Mouse (Mus musculus) midbrain, embryonic 12.5 days (tissue): ENCODE measurements around the gene Zfp839. TPM values are rescaled to one million over a fixed set of nuclear protein-coding genes. Genes with fewer than 3 reads are reported as not detected.

ENCODE experiments used
- ATAC-seq: fragments of 200-750 bp; cut with Nextera tagmentation; 2 replicates; pipeline ENCODE4 v1.8.0; 2017; ENCODE audit warnings: low read depth, moderate TSS enrichment, moderate library complexity; ENCODE audit not compliant: low FRiP score
- H3K27ac ChIP-seq: fragments of 300-500 bp; sonication (generic); replicated peaks from 2 replicates; pipeline ENCODE4 v1.5.1; 2016; ENCODE audit warnings: mild to moderate bottlenecking
- H3K27me3 ChIP-seq: fragments of 300-500 bp; sonication (generic); 2 replicates; pipeline ENCODE4 v1.6.1; 2016; ENCODE audit warnings: mild to moderate bottlenecking
- H3K36me3 ChIP-seq: fragments of 300-500 bp; sonication (generic); 2 replicates; pipeline ENCODE4 v1.6.1; 2016
- H3K4me1 ChIP-seq: fragments of 300-500 bp; sonication (generic); 2 replicates; pipeline ENCODE4 v1.6.1; 2016
- H3K4me2 ChIP-seq: fragments of 300-500 bp; sonication (generic); replicated peaks from 2 replicates; pipeline ENCODE4 v1.6.1; 2016; ENCODE audit warnings: mild to moderate bottlenecking, moderate library complexity
- H3K4me3 ChIP-seq: fragments of 300-500 bp; sonication (generic); 2 replicates; pipeline ENCODE4 v1.5.1; 2016; ENCODE audit warnings: mild to moderate bottlenecking
- H3K9ac ChIP-seq: fragments of 300-500 bp; sonication (generic); replicated peaks from 2 replicates; pipeline ENCODE4 v1.6.1; 2016; ENCODE audit warnings: mild to moderate bottlenecking, moderate library complexity
- H3K9me3 ChIP-seq: fragments of 300-500 bp; sonication (generic); 2 replicates; pipeline ENCODE4 v1.6.1; 2016; ENCODE audit warnings: mild to moderate bottlenecking
- WGBS: fragments of 180-500 bp; shearing (Covaris S2); methylation state at CpG from one replicate; pipeline ENCODE4 v1.1.7; 2016; 5-methylcytosine and 5-hydroxymethylcytosine counted together
- polyA plus RNA-seq: library from polyadenylated mRNA; unstranded; fragments of >200 nt; fragmentation: Nextera tagmentation; extraction: Ambion mirVana; gene quantifications from 2 replicates; pipeline ENCODE4 v1.2.1, GENCODE M21; 2016

The Zfp839 gene
- polyA plus RNA-seq, 1 experiment from 2014 or later = 3.9 TPM

GRCm38 (mm10) chr12:110819367-110819766, 30.7 kb upstream of the Zfp839 start:
- Histone ChIP-seq H3K36me3 (no peaks in the 10 kb centered on the region), H3K4me3 (no peak overlapping the region), H3K27ac (no peak overlapping the region), H3K9me3 (no peaks in the 10 kb centered on the region), H3K4me1 (no peaks in the 10 kb centered on the region), H3K4me2 (no peak overlapping the region), H3K9ac (no peak overlapping the region), H3K27me3 (no peaks in the 10 kb centered on the region)
- WGBS = 81% methylated on average over 8 of the region's 8 CpGs
- no peak for ATAC-seq

GRCm38 (mm10) chr12:110821787-110822186, 28.3 kb upstream of the Zfp839 start:
- Histone ChIP-seq H3K9me3 (no peaks in the 10 kb centered on the region), H3K27me3 (no peaks in the 10 kb centered on the region), H3K4me2 (no peak overlapping the region), H3K36me3 (no peaks in the 10 kb centered on the region), H3K9ac (no peak overlapping the region), H3K27ac (no peak overlapping the region), H3K4me3 (no peak overlapping the region), H3K4me1 (no peaks in the 10 kb centered on the region)
- no peak for ATAC-seq
- WGBS = 92% methylated on average over 2 of the region's 2 CpGs

- Histone ChIP-seq H3K27me3 (no peaks in the 10 kb centered on the region), H3K4me2 (no peak overlapping the region), H3K9me3 (no peaks in the 10 kb centered on the region), H3K4me1 (no peaks in the 10 kb centered on the region), H3K4me3 (no peak overlapping the region), H3K27ac (no peak overlapping the region), H3K36me3 (no peaks in the 10 kb centered on the region), H3K9ac (no peak overlapping the region)
- no peak for ATAC-seq
- WGBS = 85% methylated on average over 7 of the region's 7 CpGs
Measured at GRCm38 (mm10) chr12:110822366-110822765, 27.7 kb upstream of the Zfp839 start.

- Histone ChIP-seq H3K36me3 (no peaks in the 10 kb centered on the region), H3K27me3 (no peaks in the 10 kb centered on the region), H3K4me2 (no peak overlapping the region), H3K9me3 (no peaks in the 10 kb centered on the region), H3K9ac (no peak overlapping the region), H3K4me1 (no peaks in the 10 kb centered on the region), H3K4me3 (no peak overlapping the region), H3K27ac (no peak overlapping the region)
- 94% methylated on average over 4 of the region's 4 CpGs for WGBS
- ATAC-seq = no peak
Measured at GRCm38 (mm10) chr12:110828908-110829307, 21.1 kb upstream of the Zfp839 start.

- Histone ChIP-seq H3K9ac (no peak overlapping the region), H3K4me2 (no peak overlapping the region), H3K36me3 (no peaks in the 10 kb centered on the region), H3K27ac (no peak overlapping the region), H3K4me3 (no peak overlapping the region), H3K9me3 (no peaks in the 10 kb centered on the region), H3K27me3 (no peaks in the 10 kb centered on the region), H3K4me1 (no peaks in the 10 kb centered on the region)
- ATAC-seq = no peak
- WGBS = 88% methylated on average over 10 of the region's 11 CpGs
Measured at GRCm38 (mm10) chr12:110830293-110831024, 19.6 kb upstream of the Zfp839 start.

- H3K4me3 ChIP-seq = no peak overlapping the region
- no peaks in the 10 kb centered on the region for H3K36me3 ChIP-seq
- no peak overlapping the region for H3K4me2 ChIP-seq
- H3K9me3 ChIP-seq = no peaks in the 10 kb centered on the region
- peaks cover 5% of the 10 kb centered on the region; the same call in 1 of the 2 replicates for H3K27me3 ChIP-seq
- no peak for ATAC-seq
- WGBS = 98% methylated on average over 3 of the region's 3 CpGs
- peaks cover 30% of the 10 kb centered on the region for H3K4me1 ChIP-seq
- no peak overlapping the region for H3K9ac ChIP-seq
- H3K27ac ChIP-seq = no peak overlapping the region
Measured at GRCm38 (mm10) chr12:110835182-110835581, 14.9 kb upstream of the Zfp839 start.

GRCm38 (mm10) chr12:110836729-110837128, 13.3 kb upstream of the Zfp839 start:
- H3K4me3 ChIP-seq = 0 out of 2 replicates have a peak overlapping the region, but pooled peaks have one; percentile 2
- ATAC-seq = no peak
- WGBS = 49% methylated on average over 6 of the region's 6 CpGs
- peak overlapping the region; percentile 75 for H3K27ac ChIP-seq
- no peaks in the 10 kb centered on the region for H3K36me3 ChIP-seq
- peak overlapping the region; percentile 29 for H3K4me2 ChIP-seq
- peaks cover 31% of the 10 kb centered on the region for H3K4me1 ChIP-seq
- H3K27me3 ChIP-seq = peaks cover 8% of the 10 kb centered on the region; the same call in 1 of the 2 replicates
- no peak overlapping the region; the same call in 1 of the 2 replicates for H3K9ac ChIP-seq
- H3K9me3 ChIP-seq = no peaks in the 10 kb centered on the region

GRCm38 (mm10) chr12:110837192-110837841, 12.7 kb upstream of the Zfp839 start:
- Histone ChIP-seq H3K4me3 (0 out of 2 replicates have a peak overlapping the region, but pooled peaks have one; percentile 2), H3K27me3 (peaks cover 9% of the 10 kb centered on the region; the same call in 1 of the 2 replicates), H3K4me2 (peak overlapping the region; percentile 29), H3K27ac (peak overlapping the region; percentile 75), H3K9ac (no peak overlapping the region; the same call in 1 of the 2 replicates), H3K9me3 (no peaks in the 10 kb centered on the region), H3K4me1 (peaks cover 31% of the 10 kb centered on the region), H3K36me3 (no peaks in the 10 kb centered on the region)
- ATAC-seq = peak; percentile 60
- 38% methylated on average over 5 of the region's 5 CpGs for WGBS

GRCm38 (mm10) chr12:110837850-110838249, 12.2 kb upstream of the Zfp839 start:
- Histone ChIP-seq H3K4me2 (no peak overlapping the region), H3K36me3 (no peaks in the 10 kb centered on the region), H3K9ac (no peak overlapping the region), H3K4me1 (peaks cover 31% of the 10 kb centered on the region), H3K27me3 (peaks cover 10% of the 10 kb centered on the region; the same call in 1 of the 2 replicates), H3K27ac (peak overlapping the region; percentile 75; the same call in 1 of the 2 replicates), H3K4me3 (no peak overlapping the region), H3K9me3 (no peaks in the 10 kb centered on the region)
- ATAC-seq = no peak
- WGBS = 88% methylated on average over 8 of the region's 8 CpGs

- peak within 1 kb of the TSS; percentile 71 for H3K27ac ChIP-seq
- peaks cover 35% of the 10 kb centered on the region for H3K27me3 ChIP-seq
- peak within 1 kb of the TSS; percentile 68 for H3K9ac ChIP-seq
- under 1% methylated on average over 71 of the region's 71 CpGs for WGBS
- peak within 1 kb of the TSS; percentile 69 for H3K4me2 ChIP-seq
- H3K36me3 ChIP-seq = no peaks in the 10 kb centered on the region
- H3K4me1 ChIP-seq = peaks cover 49% of the 10 kb centered on the region
- peak; percentile 83 for ATAC-seq
- peak within 1 kb of the TSS; percentile 83 for H3K4me3 ChIP-seq
- no peaks in the 10 kb centered on the region for H3K9me3 ChIP-seq
Measured at GRCm38 (mm10) chr12:110840348-110841198, 9.5 kb upstream of the Zfp839 start, which contains the start of gene Mok. Gene Mok, minus strand, starts transcription at chr12:110840939.

- Histone ChIP-seq H3K4me3 (no peak overlapping the region), H3K27me3 (peaks cover 47% of the 10 kb centered on the region), H3K4me1 (peaks cover 44% of the 10 kb centered on the region), H3K36me3 (no peaks in the 10 kb centered on the region), H3K27ac (no peak overlapping the region), H3K9me3 (no peaks in the 10 kb centered on the region), H3K9ac (no peak overlapping the region), H3K4me2 (peak overlapping the region; percentile 69; the same call in 1 of the 2 replicates)
- no peak for ATAC-seq
- WGBS = 75% methylated on average over 5 of the region's 5 CpGs
Measured at GRCm38 (mm10) chr12:110841731-110842493, 8.1 kb upstream of the Zfp839 start.
